Mouse (Mus musculus) mouse trophoblast stem cell (cell line): ENCODE data around the gene Entpd6.

Experiments used
- in situ Hi-C, 2 experiments: fragments of 300-500 bp; cut with MseI, MboI; formaldehyde crosslinking; loops; 2 replicates in 1 of 2; 3 replicates in 1 of 2; pipeline ENCODE4 v1.15.1; 2025

Gene Entpd6

GRCm38 (mm10) chr2:150748854-150749253 is at the start of gene Entpd6:
Entpd6 (plus strand) TSS chr2:150749042.
- in situ Hi-C loops, result loop anchor here (5.0 to 10.0 kb wide), 2 partner anchors 67 to 144 kb away; partner anchors contain the start of gene Apmap (in 1 of the 2)

- in situ Hi-C loops, result no loop called here
Observed at GRCm38 (mm10) chr2:150712167-150712674, 36.6 kb upstream of the Entpd6 start.

GRCm38 (mm10) chr2:150735756-150736576 is 12.9 kb upstream of the Entpd6 start:
- in situ Hi-C loops, result no loop called here

GRCm38 (mm10) chr2:150737881-150738280 is 11.0 kb upstream of the Entpd6 start:
- in situ Hi-C loops, result no loop called here

- in situ Hi-C loops, result loop anchor here (5.0 to 10.0 kb wide), 3 partner anchors 58 to 135 kb away; partner anchors contain the start of gene Apmap (in 1 of the 2)
Observed at GRCm38 (mm10) chr2:150740145-150740841, 8.5 kb upstream of the Entpd6 start.

GRCm38 (mm10) chr2:150741405-150741804 is 7.4 kb upstream of the Entpd6 start:
- in situ Hi-C loops, result loop anchor here (5.0 to 10.0 kb wide), 3 partner anchors 59 to 137 kb away; partner anchors contain the start of gene Apmap (in 1 of the 2)

GRCm38 (mm10) chr2:150745016-150745415 is 3.8 kb upstream of the Entpd6 start:
- in situ Hi-C loops, result loop anchor here (5.0 to 10.0 kb wide), 2 partner anchors 63 to 140 kb away; partner anchors contain the start of gene Apmap (in 1 of the 2)

GRCm38 (mm10) chr2:150749283-150749682 is 441 bp downstream of the Entpd6 start:
- in situ Hi-C loops, result loop anchor here (5.0 to 10.0 kb wide), 2 partner anchors 67 to 144 kb away; partner anchors contain the start of gene Apmap (in 1 of the 2)

GRCm38 (mm10) chr2:150750129-150750979 is 1.5 kb downstream of the Entpd6 start:
- in situ Hi-C loops, result no loop called here

- in situ Hi-C loops, result no loop called here
Observed at GRCm38 (mm10) chr2:150755016-150755415, 6.2 kb downstream of the Entpd6 start.

GRCm38 (mm10) chr2:150761476-150761875 is 12.6 kb downstream of the Entpd6 start:
- in situ Hi-C loops, result no loop called here

GRCm38 (mm10) chr2:150765619-150766018 is 16.8 kb downstream of the Entpd6 start:
- in situ Hi-C loops, result no loop called here

- in situ Hi-C loops, result no loop called here
Observed at GRCm38 (mm10) chr2:150766083-150766862, 17.4 kb downstream of the Entpd6 start.

- in situ Hi-C loops, result no loop called here
Observed at GRCm38 (mm10) chr2:150768678-150769077, 19.8 kb downstream of the Entpd6 start.

GRCm38 (mm10) chr2:150770747-150771146 is 21.9 kb downstream of the Entpd6 start:
- in situ Hi-C loops, result no loop called here

- in situ Hi-C loops, result no loop called here
Observed at GRCm38 (mm10) chr2:150771169-150771568, 22.3 kb downstream of the Entpd6 start.

- in situ Hi-C loops, result no loop called here
Observed at GRCm38 (mm10) chr2:150771996-150772395, 23.2 kb downstream of the Entpd6 start.

GRCm38 (mm10) chr2:150772466-150773119 is 23.8 kb downstream of the Entpd6 start:
- in situ Hi-C loops, result no loop called here

- in situ Hi-C loops, result no loop called here
Observed at GRCm38 (mm10) chr2:150782801-150783200, 34.0 kb downstream of the Entpd6 start.
